Mouse (Mus musculus): ENCODE measurements around the gene Zbtb20. TPM values are rescaled to one million over a fixed set of nuclear protein-coding genes. Genes with fewer than 3 reads are reported as not detected.

Zbtb20 gene
- polyA plus RNA-seq, 1 experiment from 2014 or later, result 15.4 TPM

DNA sequence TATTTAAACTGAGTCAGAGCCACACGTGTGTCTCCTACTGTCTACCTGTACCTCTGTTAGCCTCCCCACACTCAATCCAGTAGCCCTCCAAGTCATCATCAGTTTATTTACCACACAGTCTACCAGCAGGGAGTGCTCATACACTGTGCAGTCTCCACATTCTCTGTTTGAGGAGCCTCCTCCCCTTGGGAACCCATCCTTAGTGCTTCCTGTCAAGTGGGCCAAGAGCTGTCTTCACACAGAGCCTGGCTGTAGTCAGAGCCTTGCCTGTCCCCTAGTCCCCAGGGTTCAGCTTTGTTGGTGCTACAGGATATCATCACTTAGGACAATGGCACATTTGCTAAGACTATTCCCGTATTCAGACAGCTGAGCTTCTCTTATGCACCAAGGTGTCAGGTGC lies 519.1 kb downstream of the Zbtb20 start:
- no peak for DNase-seq (ENCODE audit: low spot score)
- H3K4me3 ChIP-seq (ENCODE audit: low read depth, low read length), result no peak overlapping the region
- H3K27me3 ChIP-seq (ENCODE audit: control insufficient read depth, insufficient read depth, low read length), result no peaks in the 10 kb centered on the region
- no peaks in the 10 kb centered on the region for H3K4me1 ChIP-seq (ENCODE audit: control insufficient read depth, insufficient read depth, low read length)
- no peak overlapping the region for H3K9ac ChIP-seq (replicated peaks; ENCODE audit: low read length)
- no peak for ATAC-seq (replicated peaks; ENCODE audit: insufficient number of reproducible peaks, low FRiP score, low TSS enrichment, low read depth)
- H3K4me2 ChIP-seq (ENCODE audit: low read depth, low read length), result no peak overlapping the region
- WGBS, result 84% methylated on average over 2 of the region's 2 CpGs
- H3K27ac ChIP-seq (replicated peaks; ENCODE audit: low read depth, low read length), result no peak overlapping the region
- H3K9me3 ChIP-seq (replicated peaks; ENCODE audit: control insufficient read depth, low read length), result no peaks in the 10 kb centered on the region
- no peaks in the 10 kb centered on the region for H3K36me3 ChIP-seq (replicated peaks; ENCODE audit: control insufficient read depth, insufficient read depth, low read depth, low read length)

DNA sequence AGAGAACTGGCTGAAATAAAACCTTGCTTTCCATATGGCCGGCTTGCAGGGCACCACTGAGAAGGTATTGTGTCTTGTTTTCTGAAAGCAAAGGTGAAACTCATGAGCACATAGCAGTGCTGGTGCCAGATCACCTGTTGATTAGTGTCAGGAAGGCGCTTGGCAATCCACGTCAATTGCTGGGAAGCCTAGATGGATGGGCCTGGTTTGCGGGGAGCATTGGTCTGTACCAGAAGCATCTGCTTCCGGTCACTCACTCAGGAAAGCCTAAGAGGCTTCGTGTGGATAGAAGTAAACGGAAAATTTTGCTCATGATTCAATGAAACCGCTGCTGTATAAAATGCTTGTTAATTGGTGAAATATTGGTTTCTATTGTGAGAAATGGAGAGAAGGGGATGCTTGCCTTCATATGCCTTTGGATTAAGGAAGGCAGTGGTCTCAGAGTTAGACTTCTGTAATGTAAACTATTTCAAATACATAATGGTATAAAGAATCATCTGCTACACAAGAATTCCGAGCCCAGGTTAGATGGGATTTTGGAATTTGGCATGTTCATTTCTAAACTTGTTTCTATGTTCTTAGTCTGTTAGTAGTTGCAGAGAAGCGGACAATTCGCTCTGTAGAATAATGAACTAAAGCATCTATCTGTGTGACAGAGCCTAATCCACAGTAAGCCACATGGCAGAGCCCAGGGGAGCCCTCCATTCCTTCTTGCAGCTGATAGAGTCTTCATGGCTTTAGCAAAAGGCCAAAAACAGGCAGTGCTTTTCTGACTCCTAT lies 521.4 kb downstream of the Zbtb20 start:
- 86% methylated on average over 11 of the region's 11 CpGs for WGBS
- Histone ChIP-seq H3K36me3 (replicated peaks; ENCODE audit: control insufficient read depth, insufficient read depth, low read depth, low read length) (no peaks in the 10 kb centered on the region), H3K4me1 (ENCODE audit: control insufficient read depth, insufficient read depth, low read length) (no peaks in the 10 kb centered on the region), H3K9me3 (replicated peaks; ENCODE audit: control insufficient read depth, low read length) (no peaks in the 10 kb centered on the region), H3K9ac (replicated peaks; ENCODE audit: low read length) (no peak overlapping the region), H3K27me3 (ENCODE audit: control insufficient read depth, insufficient read depth, low read length) (no peaks in the 10 kb centered on the region), H3K27ac (replicated peaks; ENCODE audit: low read depth, low read length) (no peak overlapping the region), H3K4me3 (ENCODE audit: low read depth, low read length) (no peak overlapping the region), H3K4me2 (ENCODE audit: low read depth, low read length) (no peak overlapping the region)
- no peak for ATAC-seq (replicated peaks; ENCODE audit: insufficient number of reproducible peaks, low FRiP score, low TSS enrichment, low read depth)
- no peak for DNase-seq (ENCODE audit: low spot score)

DNA sequence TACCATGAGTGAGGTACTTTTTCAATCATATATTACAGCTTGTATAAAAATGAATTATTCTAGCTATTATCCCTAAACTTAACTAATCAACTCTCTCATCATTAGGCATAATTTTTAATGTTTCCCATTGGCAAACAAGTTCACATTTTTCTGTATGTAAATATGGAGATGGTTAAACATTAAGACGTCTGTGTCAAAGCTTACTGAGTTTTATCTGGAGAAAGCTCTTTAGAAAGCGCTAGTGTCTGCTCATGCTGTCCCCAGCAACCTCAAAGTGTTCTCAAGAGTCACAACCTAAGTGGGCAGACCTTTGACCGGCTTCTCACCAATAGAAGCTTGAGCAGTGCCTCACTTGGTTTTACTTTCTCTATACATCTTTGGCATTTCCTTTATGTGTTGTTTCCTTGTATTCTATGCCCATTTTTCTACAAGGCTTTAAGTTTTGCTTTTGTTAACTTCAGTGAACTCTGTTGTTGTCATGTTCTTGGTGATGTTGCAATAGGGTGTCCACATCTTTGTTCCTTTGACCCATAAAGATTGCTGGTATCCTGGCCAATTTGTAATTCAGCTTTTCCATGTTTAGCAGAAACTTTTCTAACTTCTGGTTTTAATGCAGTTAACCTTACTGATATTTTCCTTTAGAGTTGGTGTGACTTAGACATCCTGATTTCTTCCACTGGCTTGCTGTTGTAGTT lies 522.1 kb downstream of the Zbtb20 start:
- ATAC-seq (replicated peaks; ENCODE audit: insufficient number of reproducible peaks, low FRiP score, low TSS enrichment, low read depth), result no peak
- no peaks in the 10 kb centered on the region for H3K9me3 ChIP-seq (replicated peaks; ENCODE audit: control insufficient read depth, low read length)
- H3K36me3 ChIP-seq (replicated peaks; ENCODE audit: control insufficient read depth, insufficient read depth, low read depth, low read length), result no peaks in the 10 kb centered on the region
- H3K27ac ChIP-seq (replicated peaks; ENCODE audit: low read depth, low read length), result no peak overlapping the region
- no peaks in the 10 kb centered on the region for H3K4me1 ChIP-seq (ENCODE audit: control insufficient read depth, insufficient read depth, low read length)
- DNase-seq (ENCODE audit: low spot score), result no peak
- H3K9ac ChIP-seq (replicated peaks; ENCODE audit: low read length), result no peak overlapping the region
- no peaks in the 10 kb centered on the region for H3K27me3 ChIP-seq (ENCODE audit: control insufficient read depth, insufficient read depth, low read length)
- no peak overlapping the region for H3K4me3 ChIP-seq (ENCODE audit: low read depth, low read length)
- 97% methylated on average over 3 of the region's 3 CpGs for WGBS
- H3K4me2 ChIP-seq (ENCODE audit: low read depth, low read length), result no peak overlapping the region

DNA sequence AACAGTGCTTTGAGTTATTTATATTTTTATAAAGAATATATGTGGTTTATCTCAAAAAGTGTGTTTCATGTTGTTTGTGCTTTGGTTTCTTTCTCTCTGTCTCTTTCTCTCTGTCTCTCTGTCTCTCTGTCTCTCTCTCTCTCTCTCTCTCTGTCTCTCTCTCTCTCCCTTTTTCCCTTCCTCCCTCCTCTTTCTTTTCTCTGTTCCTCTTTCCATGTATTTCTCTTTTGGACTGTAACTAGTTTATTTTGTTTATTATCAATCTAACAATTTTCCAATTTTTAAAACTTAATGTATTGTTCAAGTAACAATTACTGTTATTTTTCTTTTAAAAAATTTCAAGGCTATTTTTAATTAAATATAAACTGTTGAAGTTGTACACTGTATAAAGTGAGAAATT lies 523.7 kb downstream of the Zbtb20 start:
- H3K36me3 ChIP-seq (replicated peaks; ENCODE audit: control insufficient read depth, insufficient read depth, low read depth, low read length), result no peaks in the 10 kb centered on the region

DNA sequence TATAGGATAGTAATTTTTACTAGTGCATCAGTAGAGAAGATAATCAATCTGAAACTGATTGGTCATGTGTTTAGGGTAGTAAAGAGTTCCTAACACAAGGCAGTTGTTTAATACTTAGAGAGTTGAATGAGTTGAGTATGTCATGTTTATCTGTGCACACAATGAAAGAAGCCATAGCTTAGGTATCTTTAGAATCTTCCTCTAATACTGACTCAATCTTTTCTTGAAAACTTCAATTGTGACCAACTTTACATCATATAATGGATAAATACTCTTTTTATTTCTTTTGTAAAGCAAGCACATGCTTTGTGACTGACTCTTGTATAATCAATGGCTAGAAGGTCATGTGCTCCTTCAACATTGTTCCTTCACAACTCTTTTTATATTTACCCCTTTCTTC lies 524.4 kb downstream of the Zbtb20 start:
- Histone ChIP-seq H3K27ac (replicated peaks; ENCODE audit: low read depth, low read length) (no peak overlapping the region), H3K4me2 (ENCODE audit: low read depth, low read length) (no peak overlapping the region)
- ATAC-seq (replicated peaks; ENCODE audit: insufficient number of reproducible peaks, low FRiP score, low TSS enrichment, low read depth), result no peak

More for the DNA sequence above, 523.7 kb downstream of the Zbtb20 start:
- Histone ChIP-seq H3K27ac (replicated peaks; ENCODE audit: low read depth, low read length) (no peak overlapping the region), H3K4me1 (ENCODE audit: control insufficient read depth, insufficient read depth, low read length) (no peaks in the 10 kb centered on the region), H3K4me2 (ENCODE audit: low read depth, low read length) (no peak overlapping the region), H3K27me3 (ENCODE audit: control insufficient read depth, insufficient read depth, low read length) (no peaks in the 10 kb centered on the region), H3K9ac (replicated peaks; ENCODE audit: low read length) (no peak overlapping the region), H3K4me3 (ENCODE audit: low read depth, low read length) (no peak overlapping the region), H3K9me3 (replicated peaks; ENCODE audit: control insufficient read depth, low read length) (no peaks in the 10 kb centered on the region)
- DNase-seq (ENCODE audit: low spot score) (no peak), ATAC-seq (replicated peaks; ENCODE audit: insufficient number of reproducible peaks, low FRiP score, low TSS enrichment, low read depth) (no peak)

GRCm38 (mm10) chr16:43400949-43401348 lies 525.3 kb downstream of the Zbtb20 start:
- H3K4me2 ChIP-seq (ENCODE audit: low read depth, low read length), result no peak overlapping the region
- H3K27ac ChIP-seq (replicated peaks; ENCODE audit: low read depth, low read length), result no peak overlapping the region
- DNase-seq (ENCODE audit: low spot score), result no peak
- H3K9me3 ChIP-seq (replicated peaks; ENCODE audit: control insufficient read depth, low read length), result no peaks in the 10 kb centered on the region
- no peaks in the 10 kb centered on the region for H3K36me3 ChIP-seq (replicated peaks; ENCODE audit: control insufficient read depth, insufficient read depth, low read depth, low read length)
- 97% methylated on average over 2 of the region's 2 CpGs for WGBS
- H3K27me3 ChIP-seq (ENCODE audit: control insufficient read depth, insufficient read depth, low read length), result no peaks in the 10 kb centered on the region
- no peaks in the 10 kb centered on the region for H3K4me1 ChIP-seq (ENCODE audit: control insufficient read depth, insufficient read depth, low read length)
- ATAC-seq (replicated peaks; ENCODE audit: insufficient number of reproducible peaks, low FRiP score, low TSS enrichment, low read depth), result no peak
- H3K4me3 ChIP-seq (ENCODE audit: low read depth, low read length), result no peak overlapping the region
- H3K9ac ChIP-seq (replicated peaks; ENCODE audit: low read length), result no peak overlapping the region

More for the DNA sequence above, 524.4 kb downstream of the Zbtb20 start:
- H3K4me3 ChIP-seq (ENCODE audit: low read depth, low read length), result no peak overlapping the region
- no peak for DNase-seq (ENCODE audit: low spot score)
- H3K36me3 ChIP-seq (replicated peaks; ENCODE audit: control insufficient read depth, insufficient read depth, low read depth, low read length), result no peaks in the 10 kb centered on the region
- H3K9ac ChIP-seq (replicated peaks; ENCODE audit: low read length), result no peak overlapping the region
- H3K27me3 ChIP-seq (ENCODE audit: control insufficient read depth, insufficient read depth, low read length), result no peaks in the 10 kb centered on the region
- no peaks in the 10 kb centered on the region for H3K4me1 ChIP-seq (ENCODE audit: control insufficient read depth, insufficient read depth, low read length)
- H3K9me3 ChIP-seq (replicated peaks; ENCODE audit: control insufficient read depth, low read length), result no peaks in the 10 kb centered on the region

DNA sequence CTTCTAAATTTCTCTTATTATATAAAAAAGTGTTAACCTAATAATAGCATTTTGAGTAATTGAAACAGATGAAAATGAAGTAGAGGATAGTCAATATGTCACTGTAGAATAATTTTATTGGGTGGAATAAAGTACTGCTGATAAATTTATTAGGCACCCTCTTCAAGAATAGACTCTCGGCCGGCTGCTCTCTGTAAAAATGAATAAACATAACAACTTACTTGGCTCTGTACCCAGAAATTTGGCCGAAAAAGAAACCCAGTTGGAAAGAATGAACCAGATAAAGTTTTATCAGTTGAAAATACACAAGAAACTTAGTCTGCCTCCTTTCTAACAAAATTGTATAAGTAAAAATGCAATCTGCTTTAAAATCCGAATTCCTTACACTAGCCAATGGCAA lies 527.2 kb downstream of the Zbtb20 start:
- no peak overlapping the region for H3K4me3 ChIP-seq (ENCODE audit: low read depth, low read length)
- no peaks in the 10 kb centered on the region for H3K9me3 ChIP-seq (replicated peaks; ENCODE audit: control insufficient read depth, low read length)
- H3K9ac ChIP-seq (replicated peaks; ENCODE audit: low read length), result no peak overlapping the region
- 91% methylated on average over 4 of the region's 4 CpGs for WGBS
- H3K27me3 ChIP-seq (ENCODE audit: control insufficient read depth, insufficient read depth, low read length), result no peaks in the 10 kb centered on the region
- H3K27ac ChIP-seq (replicated peaks; ENCODE audit: low read depth, low read length), result no peak overlapping the region
- ATAC-seq (replicated peaks; ENCODE audit: insufficient number of reproducible peaks, low FRiP score, low TSS enrichment, low read depth), result no peak
- H3K4me2 ChIP-seq (ENCODE audit: low read depth, low read length), result no peak overlapping the region
- peaks cover 2% of the 10 kb centered on the region; the same call in 1 of the 2 replicates for H3K4me1 ChIP-seq (ENCODE audit: control insufficient read depth, insufficient read depth, low read length)
- no peak for DNase-seq (ENCODE audit: low spot score)
- no peaks in the 10 kb centered on the region for H3K36me3 ChIP-seq (replicated peaks; ENCODE audit: control insufficient read depth, insufficient read depth, low read depth, low read length)

- H3K9ac ChIP-seq (replicated peaks; ENCODE audit: low read length), result no peak overlapping the region
Observed at GRCm38 (mm10) chr16:43405089-43405488, 529.4 kb downstream of the Zbtb20 start.

More at GRCm38 (mm10) chr16:43405089-43405488, 529.4 kb downstream of the Zbtb20 start:
- no peak for ATAC-seq (replicated peaks; ENCODE audit: insufficient number of reproducible peaks, low FRiP score, low TSS enrichment, low read depth)
- Histone ChIP-seq H3K4me2 (ENCODE audit: low read depth, low read length) (no peak overlapping the region), H3K9me3 (replicated peaks; ENCODE audit: control insufficient read depth, low read length) (no peaks in the 10 kb centered on the region), H3K27ac (replicated peaks; ENCODE audit: low read depth, low read length) (no peak overlapping the region), H3K4me3 (ENCODE audit: low read depth, low read length) (no peak overlapping the region), H3K27me3 (ENCODE audit: control insufficient read depth, insufficient read depth, low read length) (no peaks in the 10 kb centered on the region), H3K4me1 (ENCODE audit: control insufficient read depth, insufficient read depth, low read length) (peaks cover 2% of the 10 kb centered on the region; the same call in 1 of the 2 replicates), H3K36me3 (replicated peaks; ENCODE audit: control insufficient read depth, insufficient read depth, low read depth, low read length) (no peaks in the 10 kb centered on the region)
- WGBS, result 75% methylated on average over 3 of the region's 3 CpGs
- no peak for DNase-seq (ENCODE audit: low spot score)

Data from embryonic facial prominence, embryonic 11.5 days (tissue).